Mouse (Mus musculus) hindlimb bud, embryonic 11.5 days (tissue): ENCODE results near the gene Olfr1201.

Source experiments
- DNase-seq: peaks from one replicate; pipeline ENCODE4 v3.0.0-alpha.2; 2012; ENCODE audit warnings: low read depth, low spot score; ENCODE audit errors: extremely low spot score

The Olfr1201 gene

DNA sequence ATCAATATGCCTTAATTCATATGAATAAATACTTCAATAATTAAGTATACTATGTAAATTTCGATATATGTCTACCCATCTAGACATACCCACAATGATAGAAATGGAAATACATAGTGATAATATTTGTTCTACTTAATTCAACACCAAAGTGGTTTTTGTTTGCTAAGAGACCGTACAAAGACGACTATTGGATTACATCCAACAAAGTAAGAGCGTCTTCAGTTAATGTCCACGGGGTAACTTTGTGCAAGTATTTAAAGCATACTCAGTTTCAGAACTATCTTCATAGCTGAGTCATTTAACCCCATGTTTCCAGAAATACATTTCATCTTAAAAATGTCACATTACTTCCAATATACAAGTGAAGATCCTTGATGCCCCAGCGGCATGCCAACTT is at the start of gene Olfr1201:
Olfr1201 (plus strand) TSS at position 301 of the 400 bp plus-strand sequence.
- no peak for DNase-seq

DNA sequence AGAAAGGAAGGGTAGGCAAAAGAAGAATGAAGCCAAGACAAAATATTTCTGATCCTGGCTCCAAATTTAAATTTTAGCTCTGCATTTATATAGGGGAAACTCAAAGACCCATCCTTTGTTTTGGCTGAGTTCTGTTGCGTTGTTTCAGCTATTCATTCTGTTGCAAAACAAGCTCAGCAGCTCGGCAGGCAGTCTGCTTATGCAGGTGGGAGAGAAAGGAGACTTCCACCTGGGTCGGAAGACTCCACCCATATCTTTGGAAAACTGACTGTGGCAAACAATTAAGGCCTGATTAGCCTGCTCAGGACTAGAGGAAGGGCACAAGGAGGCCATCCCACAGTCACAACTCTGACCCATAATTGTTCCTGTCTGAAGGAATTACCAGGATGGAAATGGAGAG is 49.5 kb upstream of the Olfr1201 start:
- DNase-seq, result no peak

GRCm38 (mm10) chr2:88751270-88751669 is 41.6 kb upstream of the Olfr1201 start, which contains the start of gene Olfr1198:
Gene Olfr1198, minus strand, starts transcription at chr2:88751370.
- DNase-seq, result no peak

GRCm38 (mm10) chr2:88760369-88760768 is 32.5 kb upstream of the Olfr1201 start, which contains the start of gene Olfr1199:
Gene Olfr1199, minus strand, starts transcription at chr2:88760469.
- DNase-seq, result no peak

GRCm38 (mm10) chr2:88770388-88770787 is 22.4 kb upstream of the Olfr1201 start, which contains the start of gene Olfr1200:
Gene Olfr1200, minus strand, starts transcription at chr2:88770488.
- DNase-seq, result no peak

DNA sequence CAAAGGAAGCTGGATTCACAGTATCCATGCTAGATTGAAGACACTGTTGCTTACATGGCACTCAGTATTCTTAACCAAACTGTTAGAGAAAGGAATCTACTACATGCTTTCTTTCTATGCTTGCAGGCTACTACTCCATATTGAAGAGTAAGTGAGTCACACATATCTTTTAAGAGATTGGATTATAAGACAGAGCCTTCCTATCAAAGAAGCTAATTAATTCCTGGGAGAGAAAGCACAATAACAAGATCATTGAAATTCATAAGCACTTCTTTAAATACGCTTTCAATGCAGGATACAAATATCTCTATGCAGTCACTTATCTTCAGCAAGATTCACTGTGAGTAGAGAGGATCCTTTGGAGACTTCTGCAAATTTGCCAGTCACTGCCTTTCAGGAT is 21.4 kb downstream of the Olfr1201 start, which contains the start of gene Olfr1202:
Olfr1202 (plus strand) TSS at position 301 of the 400 bp plus-strand sequence.
- no peak for DNase-seq

DNA sequence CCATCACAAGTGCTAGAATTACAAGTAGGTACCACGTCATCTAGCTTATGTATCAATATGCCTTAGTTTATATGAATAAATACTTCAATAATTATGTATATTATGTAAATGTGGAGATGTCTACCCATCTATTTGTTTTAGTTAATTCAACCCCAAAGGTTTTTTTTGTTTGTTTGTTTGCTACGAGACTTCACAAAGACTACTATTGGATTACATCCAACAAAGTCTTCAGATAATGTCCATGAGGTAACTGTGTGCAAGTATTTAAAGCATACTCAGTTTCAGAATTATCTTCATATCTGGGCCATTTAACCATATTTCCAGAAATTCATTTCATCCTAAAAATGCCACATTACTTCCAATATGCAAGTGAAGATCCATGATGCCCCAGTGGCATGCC is 36.6 kb downstream of the Olfr1201 start, which contains the start of gene Olfr1205:
Olfr1205 (plus strand) TSS at position 301 of the 400 bp plus-strand sequence.
- DNase-seq, result no peak

DNA sequence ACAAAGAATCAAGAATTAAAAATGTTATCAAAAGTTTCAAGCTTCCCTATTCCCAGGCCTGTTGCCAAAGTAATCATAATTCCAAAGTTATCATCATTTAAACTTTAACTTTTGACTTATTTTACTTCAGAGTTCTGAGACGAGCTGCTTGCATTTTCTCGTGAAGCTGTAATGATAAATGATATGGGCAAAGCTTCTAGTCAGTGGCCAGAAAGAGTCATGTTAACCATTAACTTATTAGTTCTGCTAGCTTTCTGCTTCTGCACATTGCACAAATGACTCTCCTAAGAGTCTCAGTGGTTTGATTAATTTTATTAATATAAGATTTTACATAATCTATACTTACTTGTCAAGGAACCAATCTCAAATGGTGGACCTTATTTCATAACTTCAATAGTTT is 45.6 kb downstream of the Olfr1201 start:
- DNase-seq, result no peak
